Mouse (Mus musculus): ENCODE measurements at regions not wholly inside any gene's neighbourhood (a gene's known extent, or its start where the extent isn't known, plus 50 kb on each side); places are given as distances from the start of the nearest gene placed in this dataset.

GRCm38 (mm10) chr13:53688489-53688888, 215.6 kb upstream of the Msx2 start:
- 9% methylated on average over 13 of the region's 13 CpGs for WGBS
- Histone ChIP-seq H3K9ac (ENCODE audit: low read depth, low read length) (no peak overlapping the region), H3K4me3 (ENCODE audit: low read length) (no peak overlapping the region)

DNA sequence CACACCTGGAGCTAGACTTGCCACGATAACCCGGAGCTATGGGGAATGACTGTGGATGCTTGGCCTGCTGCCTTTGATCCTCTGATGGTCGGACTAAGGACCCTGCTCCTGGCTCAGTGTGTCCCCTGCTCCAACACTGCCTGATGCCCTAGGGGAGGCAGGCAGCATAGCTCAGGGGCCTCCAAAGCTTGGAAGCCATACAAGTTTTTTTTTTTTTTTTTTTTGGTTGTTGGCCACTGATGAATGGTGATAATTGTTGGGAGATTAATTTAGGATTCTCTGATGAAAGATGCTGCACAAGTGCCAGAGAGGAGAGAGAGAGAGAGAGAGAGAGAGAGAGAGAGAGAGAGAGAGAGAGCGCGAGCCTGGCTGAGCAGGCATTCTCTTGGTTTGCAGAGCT, 211.6 kb upstream of the Msx2 start:
- Histone ChIP-seq H3K9me3 (ENCODE audit: control insufficient read depth, low read length) (no peaks in the 10 kb centered on the region), H3K27me3 (replicated peaks; ENCODE audit: control insufficient read depth, insufficient read depth, low read length) (no peaks in the 10 kb centered on the region; the same call in 1 of the 2 replicates), H3K36me3 (ENCODE audit: control insufficient read depth, insufficient read depth, low read length) (no peaks in the 10 kb centered on the region), H3K4me2 (ENCODE audit: low read length) (no peak overlapping the region), H3K4me3 (ENCODE audit: low read length) (no peak overlapping the region), H3K27ac (ENCODE audit: low read depth, low read length) (no peak overlapping the region), H3K9ac (ENCODE audit: low read depth, low read length) (no peak overlapping the region; the same call in 1 of the 2 replicates), H3K4me1 (ENCODE audit: control insufficient read depth, insufficient read depth, low read depth, low read length) (no peaks in the 10 kb centered on the region)
- 51% methylated on average over 5 of the region's 5 CpGs for WGBS
- 0 out of 2 replicates have a peak, but pooled peaks have one; percentile 34 for ATAC-seq

More at GRCm38 (mm10) chr13:53688489-53688888, 215.6 kb upstream of the Msx2 start:
- H3K4me2 ChIP-seq (ENCODE audit: low read length) = peak overlapping the region; percentile 22
- no peak overlapping the region for H3K27ac ChIP-seq (ENCODE audit: low read depth, low read length)
- H3K9me3 ChIP-seq (ENCODE audit: control insufficient read depth, low read length) = no peaks in the 10 kb centered on the region
- H3K36me3 ChIP-seq (ENCODE audit: control insufficient read depth, insufficient read depth, low read length) = no peaks in the 10 kb centered on the region
- no peaks in the 10 kb centered on the region for H3K4me1 ChIP-seq (ENCODE audit: control insufficient read depth, insufficient read depth, low read depth, low read length)
- H3K27me3 ChIP-seq (replicated peaks; ENCODE audit: control insufficient read depth, insufficient read depth, low read length) = no peaks in the 10 kb centered on the region; the same call in 1 of the 2 replicates
- 0 out of 2 replicates have a peak, but pooled peaks have one; percentile 58 for ATAC-seq

DNA sequence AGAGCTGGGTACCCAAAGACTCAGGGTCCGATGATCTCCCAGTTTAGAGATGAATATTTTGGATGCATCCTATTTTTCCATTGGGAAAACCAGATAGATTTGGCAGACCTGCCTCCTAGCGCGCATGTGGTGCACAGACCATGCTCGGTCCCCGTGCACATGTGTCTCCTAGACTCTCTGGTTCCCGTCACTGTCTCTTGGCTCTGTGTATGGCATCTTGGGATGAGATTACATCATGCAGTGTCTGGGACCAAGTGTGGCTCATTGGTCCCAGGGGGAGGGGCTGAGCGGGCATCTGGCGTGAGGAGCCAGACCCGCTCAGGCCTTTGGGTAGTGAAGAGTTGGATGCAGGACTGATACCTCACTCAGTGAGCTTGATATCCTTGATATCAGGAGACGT, 204.3 kb upstream of the Msx2 start:
- Histone ChIP-seq H3K27me3 (replicated peaks; ENCODE audit: control insufficient read depth, insufficient read depth, low read length) (no peaks in the 10 kb centered on the region), H3K9me3 (ENCODE audit: control insufficient read depth, low read length) (no peaks in the 10 kb centered on the region), H3K4me2 (ENCODE audit: low read length) (no peak overlapping the region), H3K27ac (ENCODE audit: low read depth, low read length) (no peak overlapping the region), H3K9ac (ENCODE audit: low read depth, low read length) (no peak overlapping the region), H3K36me3 (ENCODE audit: control insufficient read depth, insufficient read depth, low read length) (no peaks in the 10 kb centered on the region), H3K4me1 (ENCODE audit: control insufficient read depth, insufficient read depth, low read depth, low read length) (no peaks in the 10 kb centered on the region), H3K4me3 (ENCODE audit: low read length) (no peak overlapping the region)
- WGBS = 85% methylated on average over 10 of the region's 10 CpGs
- no peak for ATAC-seq

GRCm38 (mm10) chr13:53670361-53670760, 197.5 kb upstream of the Msx2 start:
- Histone ChIP-seq H3K9ac (ENCODE audit: low read depth, low read length) (no peak overlapping the region), H3K27ac (ENCODE audit: low read depth, low read length) (no peak overlapping the region), H3K4me3 (ENCODE audit: low read length) (no peak overlapping the region), H3K4me1 (ENCODE audit: control insufficient read depth, insufficient read depth, low read depth, low read length) (no peaks in the 10 kb centered on the region), H3K4me2 (ENCODE audit: low read length) (no peak overlapping the region), H3K9me3 (ENCODE audit: control insufficient read depth, low read length) (0 out of 2 replicates have a peak, but pooled peaks cover 2% of the 10 kb centered on the region), H3K27me3 (replicated peaks; ENCODE audit: control insufficient read depth, insufficient read depth, low read length) (no peaks in the 10 kb centered on the region), H3K36me3 (ENCODE audit: control insufficient read depth, insufficient read depth, low read length) (no peaks in the 10 kb centered on the region)
- ATAC-seq = no peak
- 67% methylated on average over 19 of the region's 19 CpGs for WGBS

GRCm38 (mm10) chr13:53667518-53667917, 194.6 kb upstream of the Msx2 start:
- no peak for ATAC-seq
- no peak overlapping the region for H3K27ac ChIP-seq (ENCODE audit: low read depth, low read length)
- 91% methylated on average over 4 of the region's 4 CpGs for WGBS
- H3K4me2 ChIP-seq (ENCODE audit: low read length) = no peak overlapping the region
- H3K9ac ChIP-seq (ENCODE audit: low read depth, low read length) = no peak overlapping the region
- H3K4me3 ChIP-seq (ENCODE audit: low read length) = no peak overlapping the region
- 0 out of 2 replicates have a peak, but pooled peaks cover 2% of the 10 kb centered on the region for H3K9me3 ChIP-seq (ENCODE audit: control insufficient read depth, low read length)
- H3K27me3 ChIP-seq (replicated peaks; ENCODE audit: control insufficient read depth, insufficient read depth, low read length) = no peaks in the 10 kb centered on the region
- H3K4me1 ChIP-seq (ENCODE audit: control insufficient read depth, insufficient read depth, low read depth, low read length) = no peaks in the 10 kb centered on the region
- H3K36me3 ChIP-seq (ENCODE audit: control insufficient read depth, insufficient read depth, low read length) = no peaks in the 10 kb centered on the region

- Histone ChIP-seq H3K4me1 (ENCODE audit: control insufficient read depth, insufficient read depth, low read depth, low read length) (no peaks in the 10 kb centered on the region), H3K9me3 (ENCODE audit: control insufficient read depth, low read length) (0 out of 2 replicates have a peak, but pooled peaks cover 2% of the 10 kb centered on the region), H3K27ac (ENCODE audit: low read depth, low read length) (no peak overlapping the region), H3K4me3 (ENCODE audit: low read length) (no peak overlapping the region), H3K36me3 (ENCODE audit: control insufficient read depth, insufficient read depth, low read length) (no peaks in the 10 kb centered on the region), H3K9ac (ENCODE audit: low read depth, low read length) (no peak overlapping the region), H3K27me3 (replicated peaks; ENCODE audit: control insufficient read depth, insufficient read depth, low read length) (no peaks in the 10 kb centered on the region), H3K4me2 (ENCODE audit: low read length) (no peak overlapping the region)
- WGBS = 96% methylated on average over 2 of the region's 2 CpGs
- no peak for ATAC-seq
Measured at GRCm38 (mm10) chr13:53665592-53665991, 192.7 kb upstream of the Msx2 start.

DNA sequence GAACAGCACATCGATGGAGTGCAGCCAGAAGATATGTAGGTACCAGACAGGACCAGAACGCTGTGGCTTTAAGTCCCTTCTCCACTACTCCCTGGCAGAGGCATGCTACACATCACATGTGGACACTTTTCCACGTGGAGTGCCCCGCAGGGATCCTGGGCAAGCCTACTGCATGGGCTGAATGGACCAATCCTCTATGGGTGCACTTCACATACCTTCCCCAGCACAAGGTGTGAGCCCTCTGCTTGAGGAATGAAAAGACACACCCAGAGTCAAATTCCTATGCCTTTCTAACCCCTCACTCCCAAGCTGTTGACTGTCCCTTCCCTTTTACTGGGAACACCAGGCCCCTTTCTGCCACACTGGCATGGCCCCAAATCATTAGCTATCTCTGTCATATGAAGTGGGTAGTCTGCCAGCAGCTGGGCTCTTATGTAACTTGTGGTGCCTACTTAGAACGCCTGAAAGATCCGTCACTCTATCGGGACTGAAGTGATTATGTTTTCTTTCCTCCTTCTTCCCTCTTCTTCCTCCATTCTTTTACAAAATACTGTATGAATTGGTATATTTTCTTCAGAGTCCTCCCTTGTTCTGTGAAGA, 191.9 kb upstream of the Msx2 start:
- no peaks in the 10 kb centered on the region for H3K36me3 ChIP-seq (ENCODE audit: control insufficient read depth, insufficient read depth, low read length)
- no peaks in the 10 kb centered on the region for H3K27me3 ChIP-seq (replicated peaks; ENCODE audit: control insufficient read depth, insufficient read depth, low read length)
- H3K4me1 ChIP-seq (ENCODE audit: control insufficient read depth, insufficient read depth, low read depth, low read length) = no peaks in the 10 kb centered on the region
- WGBS = 78% methylated on average over 7 of the region's 7 CpGs
- no peak overlapping the region for H3K4me3 ChIP-seq (ENCODE audit: low read length)
- ATAC-seq = no peak
- H3K27ac ChIP-seq (ENCODE audit: low read depth, low read length) = no peak overlapping the region
- H3K9ac ChIP-seq (ENCODE audit: low read depth, low read length) = no peak overlapping the region
- 0 out of 2 replicates have a peak, but pooled peaks cover 2% of the 10 kb centered on the region for H3K9me3 ChIP-seq (ENCODE audit: control insufficient read depth, low read length)
- no peak overlapping the region for H3K4me2 ChIP-seq (ENCODE audit: low read length)

DNA sequence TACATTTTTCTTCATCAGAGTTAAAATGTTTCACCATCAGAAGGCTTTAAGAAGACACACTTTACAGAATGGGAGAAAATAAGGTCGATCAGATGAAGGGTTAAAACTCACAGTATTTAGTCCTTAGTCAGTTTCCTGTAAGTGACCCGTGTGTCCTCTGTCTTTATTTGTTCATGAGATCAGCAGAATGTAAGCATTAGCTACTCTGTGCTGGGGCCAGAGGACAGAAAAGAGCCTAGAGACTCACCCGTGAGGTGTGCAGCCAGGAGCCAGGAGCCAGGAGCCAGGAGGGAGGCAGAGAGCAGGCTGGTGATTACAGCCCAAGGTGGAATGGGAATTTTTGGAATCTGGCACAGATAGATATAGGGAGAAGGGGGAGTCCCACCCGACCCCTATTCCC, 180.0 kb upstream of the Msx2 start:
- Histone ChIP-seq H3K9ac (ENCODE audit: low read depth, low read length) (no peak overlapping the region), H3K27ac (ENCODE audit: low read depth, low read length) (no peak overlapping the region), H3K9me3 (ENCODE audit: control insufficient read depth, low read length) (no peaks in the 10 kb centered on the region), H3K4me2 (ENCODE audit: low read length) (no peak overlapping the region), H3K27me3 (replicated peaks; ENCODE audit: control insufficient read depth, insufficient read depth, low read length) (no peaks in the 10 kb centered on the region), H3K36me3 (ENCODE audit: control insufficient read depth, insufficient read depth, low read length) (no peaks in the 10 kb centered on the region), H3K4me1 (ENCODE audit: control insufficient read depth, insufficient read depth, low read depth, low read length) (no peaks in the 10 kb centered on the region), H3K4me3 (ENCODE audit: low read length) (no peak overlapping the region)
- WGBS = 62% methylated on average over 4 of the region's 4 CpGs
- ATAC-seq = no peak

DNA sequence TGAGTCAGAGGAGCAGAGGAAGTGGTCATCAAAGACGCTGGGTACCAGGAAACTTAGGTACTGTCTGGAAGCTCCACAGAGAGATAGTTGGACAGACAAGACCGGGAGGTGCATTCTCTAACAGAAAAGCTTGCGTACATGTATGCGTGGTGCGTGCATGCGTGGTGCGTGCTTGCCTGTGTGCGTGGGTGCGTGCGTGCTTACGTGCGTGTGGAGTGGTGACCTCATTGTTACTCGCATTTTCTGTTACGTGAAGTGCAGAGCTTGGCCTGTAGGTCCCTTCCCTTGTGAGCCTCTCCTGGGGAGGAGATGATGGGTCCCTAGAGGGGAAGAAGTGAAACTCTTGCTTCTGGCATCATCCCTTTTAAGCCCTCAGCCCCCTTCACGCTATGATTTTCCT, 175.5 kb upstream of the Msx2 start:
- no peak overlapping the region for H3K27ac ChIP-seq (ENCODE audit: low read depth, low read length)
- WGBS = 95% methylated on average over 15 of the region's 15 CpGs
- peaks cover 4% of the 10 kb centered on the region for H3K9me3 ChIP-seq (ENCODE audit: control insufficient read depth, low read length)
- no peaks in the 10 kb centered on the region for H3K36me3 ChIP-seq (ENCODE audit: control insufficient read depth, insufficient read depth, low read length)
- no peaks in the 10 kb centered on the region for H3K27me3 ChIP-seq (replicated peaks; ENCODE audit: control insufficient read depth, insufficient read depth, low read length)
- no peaks in the 10 kb centered on the region for H3K4me1 ChIP-seq (ENCODE audit: control insufficient read depth, insufficient read depth, low read depth, low read length)
- no peak for ATAC-seq
- no peak overlapping the region for H3K9ac ChIP-seq (ENCODE audit: low read depth, low read length)
- H3K4me3 ChIP-seq (ENCODE audit: low read length) = no peak overlapping the region
- H3K4me2 ChIP-seq (ENCODE audit: low read length) = no peak overlapping the region

Data from hindbrain, embryonic 16.5 days (tissue).